Mouse (Mus musculus) forebrain, postnatal 0 days (tissue): Measurements from ENCODE around the gene Alkbh1. TPM values are rescaled to one million over a fixed set of nuclear protein-coding genes. Genes with fewer than 3 reads are reported as not detected.

ENCODE experiments used
- ATAC-seq: fragments of 200-750 bp; cut with Nextera tagmentation; 2 replicates; pipeline ENCODE4 v1.8.0; 2017; ENCODE audit warnings: mild to moderate bottlenecking, moderate library complexity
- DNase-seq: peaks from one replicate; pipeline ENCODE4 v3.0.0-alpha.2; 2015
- H3K27ac ChIP-seq: fragments of 300-500 bp; sonication (generic); 2 replicates; pipeline ENCODE4 v1.5.1; 2014; ENCODE audit warnings: low read depth, mild to moderate bottlenecking, antibody characterized with exemption, low read length, moderate library complexity, mixed read lengths
- H3K27me3 ChIP-seq: fragments of 300-500 bp; sonication (generic); 2 replicates; pipeline ENCODE4 v1.6.1; 2014; ENCODE audit warnings: mild to moderate bottlenecking, low read length, mixed read lengths; ENCODE audit not compliant: insufficient read depth
- H3K36me3 ChIP-seq: fragments of 300-500 bp; sonication (generic); 2 replicates; pipeline ENCODE4 v1.6.1; 2014; ENCODE audit warnings: mild to moderate bottlenecking, moderate library complexity; ENCODE audit not compliant: insufficient read depth
- H3K4me1 ChIP-seq: fragments of 300-500 bp; sonication (generic); 2 replicates; pipeline ENCODE4 v1.6.1; 2014; ENCODE audit warnings: antibody characterized with exemption; ENCODE audit not compliant: insufficient read depth
- H3K4me2 ChIP-seq: fragments of 300-500 bp; sonication (generic); 2 replicates; pipeline ENCODE4 v1.6.1; 2014; ENCODE audit warnings: low read depth, mild to moderate bottlenecking, moderate library complexity
- H3K4me3 ChIP-seq: fragments of 300-500 bp; sonication (generic); 2 replicates; pipeline ENCODE4 v1.5.1; 2014; ENCODE audit warnings: low read depth, low read length, mixed read lengths
- H3K9ac ChIP-seq: fragments of 300-500 bp; sonication (generic); 2 replicates; pipeline ENCODE4 v1.6.1; 2014; ENCODE audit warnings: mild to moderate bottlenecking
- H3K9me3 ChIP-seq: fragments of 300-500 bp; sonication (generic); 2 replicates; pipeline ENCODE4 v1.6.1; 2016; ENCODE audit warnings: low read length
- CTCF ChIP-seq: sonication (generic); IDR thresholded peaks from 2 replicates; pipeline ENCODE4 v1.5.1; 2016; ENCODE audit warnings: antibody characterized with exemption, control low read depth, low read depth
- WGBS: fragments of 180-500 bp; shearing (Covaris S2); extraction: QIAGEN DNeasy Blood & Tissue Kit; methylation state at CpG from one replicate; pipeline ENCODE4 v1.1.7; 2014; 5-methylcytosine and 5-hydroxymethylcytosine counted together
- polyA plus RNA-seq: library from polyadenylated mRNA; unstranded; fragments of >200 nt; fragmentation: Nextera tagmentation; extraction: Ambion mirVana; gene quantifications from 2 replicates; pipeline ENCODE4 v1.2.1, GENCODE M21; 2015
- total RNA-seq: library from RNA; depleted of rRNA; stranded (reverse); fragments of >200 nt; gene quantifications from 2 replicates; pipeline ENCODE4 v1.2.3, GENCODE M21; 2014

Gene Alkbh1
- total and polyA plus RNA-seq, 2 experiments from 2014 or later, result 28.6 to 40.1 TPM

- Histone ChIP-seq H3K9me3 (no peaks in the 10 kb centered on the region), H3K9ac (no peak overlapping the region), H3K27ac (no peak overlapping the region), H3K4me1 (no peaks in the 10 kb centered on the region), H3K36me3 (peaks cover 69% of the 10 kb centered on the region), H3K4me2 (no peak overlapping the region), H3K4me3 (no peak overlapping the region), H3K27me3 (no peaks in the 10 kb centered on the region)
- DNase-seq (no peak), ATAC-seq (no peak)
- TF ChIP-seq CTCF, result no peak
- WGBS, result 76% methylated on average over 8 of the region's 8 CpGs
Measured at GRCm38 (mm10) chr12:87428885-87429284, 14.9 kb downstream of the Alkbh1 start.

GRCm38 (mm10) chr12:87428295-87428694 lies 15.5 kb downstream of the Alkbh1 start:
- no peak for ATAC-seq
- peaks cover 63% of the 10 kb centered on the region for H3K36me3 ChIP-seq

GRCm38 (mm10) chr12:87426354-87427031 lies 17.3 kb downstream of the Alkbh1 start:
- no peak overlapping the region for H3K27ac ChIP-seq
- H3K36me3 ChIP-seq, result peaks cover 49% of the 10 kb centered on the region
- no peaks in the 10 kb centered on the region for H3K4me1 ChIP-seq
- no peaks in the 10 kb centered on the region for H3K27me3 ChIP-seq
- no peak overlapping the region for H3K4me3 ChIP-seq
- H3K4me2 ChIP-seq, result no peak overlapping the region
- no peak for DNase-seq
- no peak overlapping the region for H3K9ac ChIP-seq
- 90% methylated on average over 5 of the region's 5 CpGs for WGBS
- H3K9me3 ChIP-seq, result no peaks in the 10 kb centered on the region
- TF ChIP-seq CTCF, result no peak
- no peak for ATAC-seq

More at GRCm38 (mm10) chr12:87428295-87428694, 15.5 kb downstream of the Alkbh1 start:
- no peaks in the 10 kb centered on the region for H3K27me3 ChIP-seq
- H3K4me1 ChIP-seq, result no peaks in the 10 kb centered on the region
- no peak overlapping the region for H3K27ac ChIP-seq
- H3K9ac ChIP-seq, result no peak overlapping the region
- 87% methylated on average over 2 of the region's 2 CpGs for WGBS
- no peak overlapping the region for H3K4me2 ChIP-seq
- DNase-seq, result no peak
- no peak for TF ChIP-seq CTCF
- H3K4me3 ChIP-seq, result no peak overlapping the region
- no peaks in the 10 kb centered on the region for H3K9me3 ChIP-seq

- Histone ChIP-seq H3K4me1 (no peaks in the 10 kb centered on the region), H3K27ac (no peak overlapping the region), H3K9ac (no peak overlapping the region), H3K9me3 (no peaks in the 10 kb centered on the region), H3K27me3 (no peaks in the 10 kb centered on the region), H3K4me3 (no peak overlapping the region), H3K4me2 (no peak overlapping the region), H3K36me3 (peaks cover 31% of the 10 kb centered on the region)
- TF ChIP-seq CTCF, result no peak
- DNase-seq (no peak), ATAC-seq (no peak)
- 31% methylated on average over 3 of the region's 3 CpGs for WGBS
Measured at GRCm38 (mm10) chr12:87424516-87424915, 19.3 kb downstream of the Alkbh1 start.

GRCm38 (mm10) chr12:87423700-87424099 lies 20.1 kb downstream of the Alkbh1 start:
- 7% methylated on average over 1 of the region's 1 CpGs for WGBS

GRCm38 (mm10) chr12:87421708-87422507 lies 21.9 kb downstream of the Alkbh1 start:
- H3K4me3 ChIP-seq, result no peak overlapping the region
- no peak for ATAC-seq
- H3K4me1 ChIP-seq, result peaks cover 6% of the 10 kb centered on the region
- TF ChIP-seq CTCF, result no peak
- H3K9ac ChIP-seq, result no peak overlapping the region
- no peak overlapping the region for H3K27ac ChIP-seq
- DNase-seq, result no peak
- H3K9me3 ChIP-seq, result no peaks in the 10 kb centered on the region
- peaks cover 7% of the 10 kb centered on the region for H3K36me3 ChIP-seq
- no peaks in the 10 kb centered on the region for H3K27me3 ChIP-seq
- H3K4me2 ChIP-seq, result no peak overlapping the region
- WGBS, result 55% methylated on average over 5 of the region's 5 CpGs

More at GRCm38 (mm10) chr12:87423700-87424099, 20.1 kb downstream of the Alkbh1 start:
- no peak for DNase-seq
- no peak for ATAC-seq
- Histone ChIP-seq H3K27ac (no peak overlapping the region), H3K27me3 (no peaks in the 10 kb centered on the region), H3K9me3 (no peaks in the 10 kb centered on the region), H3K4me3 (no peak overlapping the region), H3K4me1 (peaks cover 6% of the 10 kb centered on the region), H3K36me3 (peaks cover 23% of the 10 kb centered on the region), H3K9ac (no peak overlapping the region), H3K4me2 (no peak overlapping the region)
- TF ChIP-seq CTCF, result no peak

GRCm38 (mm10) chr12:87419974-87420485 lies 23.8 kb downstream of the Alkbh1 start:
- Histone ChIP-seq H3K4me2 (no peak overlapping the region), H3K4me3 (no peak overlapping the region), H3K9me3 (no peaks in the 10 kb centered on the region), H3K27me3 (no peaks in the 10 kb centered on the region), H3K4me1 (peaks cover 6% of the 10 kb centered on the region), H3K36me3 (no peaks in the 10 kb centered on the region), H3K9ac (no peak overlapping the region), H3K27ac (no peak overlapping the region)
- DNase-seq (no peak), ATAC-seq (no peak)
- TF ChIP-seq CTCF, result no peak
- 77% methylated on average over 12 of the region's 12 CpGs for WGBS
